Mouse (Mus musculus): ENCODE measurements at regions not wholly inside any gene's neighbourhood (a gene's known extent, or its start where the extent isn't known, plus 50 kb on each side); places are given as distances from the start of the nearest gene placed in this dataset.

DNA sequence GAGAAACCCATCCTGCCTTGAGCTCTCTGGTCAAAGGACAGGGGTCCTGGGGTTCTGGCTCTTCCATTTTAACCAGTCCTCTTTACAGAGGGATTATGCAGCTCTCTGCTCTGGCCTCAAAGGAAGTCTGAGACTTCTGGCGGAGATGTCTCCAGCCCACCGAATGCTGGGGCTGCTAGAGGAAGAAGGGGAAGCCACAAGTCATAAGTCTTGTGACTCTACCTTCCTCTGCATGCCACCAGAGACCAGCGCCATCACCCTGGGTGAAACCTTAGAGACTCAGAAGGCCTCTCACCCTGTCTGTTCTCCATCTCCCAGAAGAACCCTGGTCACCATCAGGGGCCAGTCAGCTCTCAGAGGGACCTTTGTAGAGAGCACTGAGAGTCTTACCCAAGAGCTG is 246.4 kb upstream of the Sulf2 start:
- no peak for DNase-seq (ENCODE audit: low spot score)
- no peak for ATAC-seq (ENCODE audit: low read depth)
- Histone ChIP-seq H3K4me2 (ENCODE audit: low read depth, low read length) (no peak overlapping the region), H3K27me3 (replicated peaks; ENCODE audit: control insufficient read depth, insufficient read depth, low read length) (no peaks in the 10 kb centered on the region), H3K9ac (ENCODE audit: low read depth, low read length) (no peak overlapping the region), H3K4me3 (ENCODE audit: low read depth, low read length) (no peak overlapping the region), H3K27ac (replicated peaks; ENCODE audit: low read depth, low read length) (no peak overlapping the region), H3K4me1 (ENCODE audit: control insufficient read depth, insufficient read depth, low read length) (peaks cover 42% of the 10 kb centered on the region), H3K36me3 (ENCODE audit: control insufficient read depth, insufficient read depth, low read length) (no peaks in the 10 kb centered on the region), H3K9me3 (ENCODE audit: control insufficient read depth, low read length) (no peaks in the 10 kb centered on the region)
- WGBS: 95% methylated on average over 3 of the region's 3 CpGs

DNA sequence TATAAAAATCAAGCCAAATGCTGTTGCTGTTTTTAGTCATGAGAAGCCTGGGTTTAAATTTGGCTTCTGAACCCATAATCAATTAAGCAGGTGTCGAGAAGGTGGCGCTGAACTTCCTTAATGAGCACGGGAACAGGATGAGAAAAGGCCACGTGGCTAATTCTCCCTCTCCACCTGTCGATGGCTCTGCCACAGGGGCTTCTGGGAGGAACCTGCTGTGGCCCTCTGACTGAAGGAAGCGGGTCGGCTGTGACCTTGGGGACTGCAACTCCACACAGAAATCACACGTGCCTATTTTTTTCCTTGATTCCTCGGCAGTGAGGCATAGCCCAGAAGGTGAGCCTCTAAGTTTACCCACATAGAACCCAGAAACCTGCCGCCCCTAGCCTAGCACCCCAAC is 244.8 kb upstream of the Sulf2 start:
- Histone ChIP-seq H3K27ac (replicated peaks; ENCODE audit: low read depth, low read length) (no peak overlapping the region), H3K4me1 (ENCODE audit: control insufficient read depth, insufficient read depth, low read length) (peaks cover 34% of the 10 kb centered on the region), H3K4me3 (ENCODE audit: low read depth, low read length) (no peak overlapping the region), H3K9ac (ENCODE audit: low read depth, low read length) (no peak overlapping the region), H3K27me3 (replicated peaks; ENCODE audit: control insufficient read depth, insufficient read depth, low read length) (no peaks in the 10 kb centered on the region), H3K36me3 (ENCODE audit: control insufficient read depth, insufficient read depth, low read length) (no peaks in the 10 kb centered on the region), H3K9me3 (ENCODE audit: control insufficient read depth, low read length) (no peaks in the 10 kb centered on the region), H3K4me2 (ENCODE audit: low read depth, low read length) (no peak overlapping the region)
- DNase-seq (ENCODE audit: low spot score) (no peak), ATAC-seq (ENCODE audit: low read depth) (no peak)
- 57% methylated on average over 10 of the region's 10 CpGs for WGBS

GRCm38 (mm10) chr2:166399140-166399830 is 243.8 kb upstream of the Sulf2 start:
- DNase-seq (ENCODE audit: low spot score) (peak; percentile 61), ATAC-seq (ENCODE audit: low read depth) (peak; percentile 45)

GRCm38 (mm10) chr2:166398774-166399139 is 243.3 kb upstream of the Sulf2 start:
- 37% methylated on average over 5 of the region's 5 CpGs for WGBS
- no peak for DNase-seq (ENCODE audit: low spot score)
- H3K9ac ChIP-seq (ENCODE audit: low read depth, low read length): 0 out of 2 replicates have a peak overlapping the region, but pooled peaks have one; percentile 11
- H3K27me3 ChIP-seq (replicated peaks; ENCODE audit: control insufficient read depth, insufficient read depth, low read length): no peaks in the 10 kb centered on the region
- peaks cover 31% of the 10 kb centered on the region for H3K4me1 ChIP-seq (ENCODE audit: control insufficient read depth, insufficient read depth, low read length)
- no peak overlapping the region for H3K4me3 ChIP-seq (ENCODE audit: low read depth, low read length)
- 0 out of 2 replicates have a peak, but pooled peaks have one; percentile 7 for ATAC-seq (ENCODE audit: low read depth)
- H3K4me2 ChIP-seq (ENCODE audit: low read depth, low read length): no peak overlapping the region
- H3K36me3 ChIP-seq (ENCODE audit: control insufficient read depth, insufficient read depth, low read length): no peaks in the 10 kb centered on the region
- peak overlapping the region; percentile 64 for H3K27ac ChIP-seq (replicated peaks; ENCODE audit: low read depth, low read length)
- no peaks in the 10 kb centered on the region for H3K9me3 ChIP-seq (ENCODE audit: control insufficient read depth, low read length)

More at GRCm38 (mm10) chr2:166399140-166399830, 243.8 kb upstream of the Sulf2 start:
- Histone ChIP-seq H3K4me1 (ENCODE audit: control insufficient read depth, insufficient read depth, low read length) (peaks cover 34% of the 10 kb centered on the region), H3K9ac (ENCODE audit: low read depth, low read length) (peak overlapping the region; percentile 14; the same call in 1 of the 2 replicates), H3K36me3 (ENCODE audit: control insufficient read depth, insufficient read depth, low read length) (no peaks in the 10 kb centered on the region), H3K27ac (replicated peaks; ENCODE audit: low read depth, low read length) (peak overlapping the region; percentile 64), H3K27me3 (replicated peaks; ENCODE audit: control insufficient read depth, insufficient read depth, low read length) (no peaks in the 10 kb centered on the region), H3K9me3 (ENCODE audit: control insufficient read depth, low read length) (no peaks in the 10 kb centered on the region), H3K4me3 (ENCODE audit: low read depth, low read length) (no peak overlapping the region), H3K4me2 (ENCODE audit: low read depth, low read length) (no peak overlapping the region)
- 16% methylated on average over 6 of the region's 6 CpGs for WGBS

DNA sequence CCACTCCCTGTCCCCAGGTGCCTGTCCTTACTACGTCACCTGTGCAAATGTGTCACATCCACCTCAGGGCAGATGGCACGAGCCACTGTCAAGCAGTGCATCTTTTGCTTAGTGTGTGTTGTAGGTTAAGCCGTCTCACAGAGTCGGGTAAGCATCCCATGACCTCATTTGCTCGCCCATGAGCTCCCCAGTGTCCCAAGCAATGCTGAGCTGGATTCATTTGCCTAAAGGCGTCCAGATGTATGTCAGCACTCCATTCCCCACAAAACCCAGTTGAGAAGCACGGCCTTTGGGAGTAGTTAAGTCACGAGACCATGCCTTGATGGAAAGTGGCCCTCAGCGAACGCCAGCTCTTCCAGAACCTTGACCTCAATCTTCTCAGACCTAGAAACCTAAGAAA is 242.7 kb upstream of the Sulf2 start:
- peaks cover 26% of the 10 kb centered on the region for H3K4me1 ChIP-seq (ENCODE audit: control insufficient read depth, insufficient read depth, low read length)
- H3K4me3 ChIP-seq (ENCODE audit: low read depth, low read length): no peak overlapping the region
- peak overlapping the region; percentile 64 for H3K27ac ChIP-seq (replicated peaks; ENCODE audit: low read depth, low read length)
- no peak for ATAC-seq (ENCODE audit: low read depth)
- no peaks in the 10 kb centered on the region for H3K9me3 ChIP-seq (ENCODE audit: control insufficient read depth, low read length)
- DNase-seq (ENCODE audit: low spot score): no peak
- no peak overlapping the region for H3K4me2 ChIP-seq (ENCODE audit: low read depth, low read length)
- no peak overlapping the region for H3K9ac ChIP-seq (ENCODE audit: low read depth, low read length)
- WGBS: 65% methylated on average over 10 of the region's 10 CpGs
- H3K36me3 ChIP-seq (ENCODE audit: control insufficient read depth, insufficient read depth, low read length): no peaks in the 10 kb centered on the region
- no peaks in the 10 kb centered on the region for H3K27me3 ChIP-seq (replicated peaks; ENCODE audit: control insufficient read depth, insufficient read depth, low read length)

GRCm38 (mm10) chr2:166394666-166395065 is 239.2 kb upstream of the Sulf2 start:
- peaks cover 19% of the 10 kb centered on the region for H3K4me1 ChIP-seq (ENCODE audit: control insufficient read depth, insufficient read depth, low read length)
- H3K27ac ChIP-seq (replicated peaks; ENCODE audit: low read depth, low read length): no peak overlapping the region
- H3K4me3 ChIP-seq (ENCODE audit: low read depth, low read length): no peak overlapping the region
- H3K9me3 ChIP-seq (ENCODE audit: control insufficient read depth, low read length): no peaks in the 10 kb centered on the region
- WGBS: 45% methylated on average over 13 of the region's 13 CpGs
- no peak overlapping the region for H3K4me2 ChIP-seq (ENCODE audit: low read depth, low read length)
- H3K36me3 ChIP-seq (ENCODE audit: control insufficient read depth, insufficient read depth, low read length): no peaks in the 10 kb centered on the region
- H3K27me3 ChIP-seq (replicated peaks; ENCODE audit: control insufficient read depth, insufficient read depth, low read length): no peaks in the 10 kb centered on the region
- DNase-seq (ENCODE audit: low spot score) (no peak), ATAC-seq (ENCODE audit: low read depth) (no peak)
- H3K9ac ChIP-seq (ENCODE audit: low read depth, low read length): no peak overlapping the region

- H3K4me3 ChIP-seq (ENCODE audit: low read depth, low read length): no peak overlapping the region
- no peak overlapping the region for H3K27ac ChIP-seq (replicated peaks; ENCODE audit: low read depth, low read length)
- DNase-seq (ENCODE audit: low spot score) (no peak), ATAC-seq (ENCODE audit: low read depth) (no peak)
- no peaks in the 10 kb centered on the region for H3K36me3 ChIP-seq (ENCODE audit: control insufficient read depth, insufficient read depth, low read length)
- no peak overlapping the region for H3K4me2 ChIP-seq (ENCODE audit: low read depth, low read length)
- H3K4me1 ChIP-seq (ENCODE audit: control insufficient read depth, insufficient read depth, low read length): no peaks in the 10 kb centered on the region
- no peaks in the 10 kb centered on the region for H3K9me3 ChIP-seq (ENCODE audit: control insufficient read depth, low read length)
- H3K9ac ChIP-seq (ENCODE audit: low read depth, low read length): no peak overlapping the region
- WGBS: 24% methylated on average over 5 of the region's 5 CpGs
- no peaks in the 10 kb centered on the region for H3K27me3 ChIP-seq (replicated peaks; ENCODE audit: control insufficient read depth, insufficient read depth, low read length)
Observed at GRCm38 (mm10) chr2:166391176-166391575, 235.7 kb upstream of the Sulf2 start.

DNA sequence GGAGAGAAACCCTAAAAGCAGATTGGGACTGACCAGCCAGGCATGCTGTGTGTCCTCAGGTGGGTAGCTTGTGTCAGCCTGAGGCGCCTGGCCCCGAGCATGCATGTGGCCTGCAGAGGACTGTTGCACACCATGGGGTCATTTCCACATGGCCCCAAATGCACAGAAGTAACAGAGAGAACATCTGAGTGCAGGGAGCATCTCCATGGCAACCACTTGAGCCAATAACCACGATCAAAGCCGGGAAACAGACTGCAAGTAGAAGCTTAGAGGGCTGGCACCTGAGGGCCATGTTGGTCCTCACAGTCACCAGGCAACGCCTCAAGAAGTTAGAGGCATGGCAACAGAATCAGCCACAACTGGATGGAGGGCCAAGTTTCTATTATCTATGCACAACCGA is 232.6 kb upstream of the Sulf2 start:
- no peaks in the 10 kb centered on the region for H3K27me3 ChIP-seq (replicated peaks; ENCODE audit: control insufficient read depth, insufficient read depth, low read length)
- 58% methylated on average over 6 of the region's 6 CpGs for WGBS
- ATAC-seq (ENCODE audit: low read depth): no peak
- no peaks in the 10 kb centered on the region for H3K9me3 ChIP-seq (ENCODE audit: control insufficient read depth, low read length)
- no peak overlapping the region for H3K27ac ChIP-seq (replicated peaks; ENCODE audit: low read depth, low read length)
- H3K36me3 ChIP-seq (ENCODE audit: control insufficient read depth, insufficient read depth, low read length): no peaks in the 10 kb centered on the region
- H3K4me3 ChIP-seq (ENCODE audit: low read depth, low read length): no peak overlapping the region
- DNase-seq (ENCODE audit: low spot score): no peak
- peaks cover 14% of the 10 kb centered on the region for H3K4me1 ChIP-seq (ENCODE audit: control insufficient read depth, insufficient read depth, low read length)
- no peak overlapping the region for H3K4me2 ChIP-seq (ENCODE audit: low read depth, low read length)
- no peak overlapping the region for H3K9ac ChIP-seq (ENCODE audit: low read depth, low read length)

DNA sequence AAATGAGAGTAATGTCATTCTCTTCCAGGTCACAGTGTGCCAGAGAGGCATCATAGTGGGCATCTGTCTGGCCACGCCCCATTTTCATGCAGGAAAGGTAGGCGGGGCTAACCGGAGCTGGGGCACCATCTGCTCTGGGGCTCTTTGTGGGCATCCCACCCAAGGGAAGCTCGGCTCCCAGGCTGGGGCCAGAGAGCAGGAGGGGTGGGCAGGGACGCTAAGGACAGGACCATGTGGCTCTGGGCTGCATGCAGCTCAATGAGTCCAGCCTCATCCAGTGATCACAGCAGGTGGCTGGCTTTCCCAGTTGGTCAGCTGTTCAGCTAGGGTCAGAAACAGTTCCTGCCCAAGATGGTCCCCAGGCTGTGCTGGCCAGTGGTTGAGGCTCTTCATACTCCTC is 231.4 kb upstream of the Sulf2 start:
- H3K9ac ChIP-seq (ENCODE audit: low read depth, low read length): no peak overlapping the region
- H3K27me3 ChIP-seq (replicated peaks; ENCODE audit: control insufficient read depth, insufficient read depth, low read length): no peaks in the 10 kb centered on the region
- no peak overlapping the region for H3K27ac ChIP-seq (replicated peaks; ENCODE audit: low read depth, low read length)
- peaks cover 14% of the 10 kb centered on the region for H3K4me1 ChIP-seq (ENCODE audit: control insufficient read depth, insufficient read depth, low read length)
- no peaks in the 10 kb centered on the region for H3K9me3 ChIP-seq (ENCODE audit: control insufficient read depth, low read length)
- no peak for DNase-seq (ENCODE audit: low spot score)
- no peaks in the 10 kb centered on the region for H3K36me3 ChIP-seq (ENCODE audit: control insufficient read depth, insufficient read depth, low read length)
- 0 out of 2 replicates have a peak, but pooled peaks have one; percentile 24 for ATAC-seq (ENCODE audit: low read depth)
- H3K4me2 ChIP-seq (ENCODE audit: low read depth, low read length): no peak overlapping the region
- WGBS: 76% methylated on average over 5 of the region's 5 CpGs
- H3K4me3 ChIP-seq (ENCODE audit: low read depth, low read length): no peak overlapping the region
